Mouse (Mus musculus) forebrain, postnatal 0 days (tissue): ENCODE measurements around the gene Fermt3. TPM values are rescaled to one million over a fixed set of nuclear protein-coding genes. Genes with fewer than 3 reads are reported as not detected.
A peak's percentile ranks its signal among the peaks of the same experiment; 100 is the strongest.

ENCODE experiments used
- ATAC-seq: fragments of 200-750 bp; cut with Nextera tagmentation; 2 replicates; pipeline ENCODE4 v1.8.0; 2017; ENCODE audit warnings: mild to moderate bottlenecking, moderate library complexity
- DNase-seq: peaks from one replicate; pipeline ENCODE4 v3.0.0-alpha.2; 2015
- H3K27ac ChIP-seq: fragments of 300-500 bp; sonication (generic); 2 replicates; pipeline ENCODE4 v1.5.1; 2014; ENCODE audit warnings: low read depth, mild to moderate bottlenecking, antibody characterized with exemption, low read length, moderate library complexity, mixed read lengths
- H3K27me3 ChIP-seq: fragments of 300-500 bp; sonication (generic); 2 replicates; pipeline ENCODE4 v1.6.1; 2014; ENCODE audit warnings: mild to moderate bottlenecking, low read length, mixed read lengths; ENCODE audit not compliant: insufficient read depth
- H3K36me3 ChIP-seq: fragments of 300-500 bp; sonication (generic); 2 replicates; pipeline ENCODE4 v1.6.1; 2014; ENCODE audit warnings: mild to moderate bottlenecking, moderate library complexity; ENCODE audit not compliant: insufficient read depth
- H3K4me1 ChIP-seq: fragments of 300-500 bp; sonication (generic); 2 replicates; pipeline ENCODE4 v1.6.1; 2014; ENCODE audit warnings: antibody characterized with exemption; ENCODE audit not compliant: insufficient read depth
- H3K4me2 ChIP-seq: fragments of 300-500 bp; sonication (generic); 2 replicates; pipeline ENCODE4 v1.6.1; 2014; ENCODE audit warnings: low read depth, mild to moderate bottlenecking, moderate library complexity
- H3K4me3 ChIP-seq: fragments of 300-500 bp; sonication (generic); 2 replicates; pipeline ENCODE4 v1.5.1; 2014; ENCODE audit warnings: low read depth, low read length, mixed read lengths
- H3K9ac ChIP-seq: fragments of 300-500 bp; sonication (generic); 2 replicates; pipeline ENCODE4 v1.6.1; 2014; ENCODE audit warnings: mild to moderate bottlenecking
- H3K9me3 ChIP-seq: fragments of 300-500 bp; sonication (generic); 2 replicates; pipeline ENCODE4 v1.6.1; 2016; ENCODE audit warnings: low read length
- CTCF ChIP-seq: sonication (generic); IDR thresholded peaks from 2 replicates; pipeline ENCODE4 v1.5.1; 2016; ENCODE audit warnings: antibody characterized with exemption, control low read depth, low read depth
- WGBS: fragments of 180-500 bp; shearing (Covaris S2); extraction: QIAGEN DNeasy Blood & Tissue Kit; methylation state at CpG from one replicate; pipeline ENCODE4 v1.1.7; 2014; 5-methylcytosine and 5-hydroxymethylcytosine counted together
- polyA plus RNA-seq: library from polyadenylated mRNA; unstranded; fragments of >200 nt; fragmentation: Nextera tagmentation; extraction: Ambion mirVana; gene quantifications from 2 replicates; pipeline ENCODE4 v1.2.1, GENCODE M21; 2015
- total RNA-seq: library from RNA; depleted of rRNA; stranded (reverse); fragments of >200 nt; gene quantifications from 2 replicates; pipeline ENCODE4 v1.2.3, GENCODE M21; 2014; rRNA removed

Gene Fermt3
- total RNA-seq (4.4 and 6.0 TPM in 2 replicates), polyA plus RNA-seq (2.6 and 3.6 TPM in 2 replicates)

DNA sequence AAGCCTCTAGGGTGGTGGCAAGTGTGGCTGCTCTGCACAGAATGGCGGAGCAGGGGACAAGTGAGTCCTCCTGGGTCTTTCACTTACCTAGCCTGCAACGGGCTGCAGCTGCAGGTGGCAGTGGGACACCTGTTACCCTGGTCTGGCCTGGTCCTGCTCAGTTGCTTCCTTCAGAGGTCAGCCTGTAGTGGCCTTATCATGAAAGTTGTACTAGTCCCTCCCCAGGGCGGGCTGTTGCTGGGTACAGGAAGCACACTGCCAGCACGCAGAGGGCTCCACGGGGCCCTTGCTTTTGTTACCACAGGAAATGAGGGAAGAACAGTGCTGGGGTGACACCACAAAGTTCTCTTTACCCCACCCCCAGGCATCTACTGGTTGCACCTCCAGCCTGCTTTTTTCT is at the start of gene Fermt3:
Fermt3 (minus strand) TSS at position 279 of the 400 bp plus-strand sequence.
- no peak for TF ChIP-seq CTCF
- no peaks in the 10 kb centered on the region for H3K27me3 ChIP-seq
- WGBS = 86% methylated on average over 5 of the region's 5 CpGs
- DNase-seq = no peak
- no peaks in the 10 kb centered on the region for H3K9me3 ChIP-seq
- peaks cover 53% of the 10 kb centered on the region for H3K36me3 ChIP-seq
- no peak for ATAC-seq
- no peak within 1 kb of the TSS for H3K9ac ChIP-seq
- H3K4me2 ChIP-seq = no peak within 1 kb of the TSS
- H3K27ac ChIP-seq = no peak within 1 kb of the TSS
- no peak within 1 kb of the TSS for H3K4me3 ChIP-seq
- no peaks in the 10 kb centered on the region for H3K4me1 ChIP-seq

GRCm38 (mm10) chr19:7068136-7068535 is 48.9 kb upstream of the Fermt3 start:
- Histone ChIP-seq H3K36me3 (no peaks in the 10 kb centered on the region), H3K27me3 (no peaks in the 10 kb centered on the region), H3K9me3 (no peaks in the 10 kb centered on the region), H3K4me3 (0 out of 2 replicates have a peak overlapping the region, but pooled peaks have one; percentile 8), H3K9ac (no peak overlapping the region), H3K4me2 (peak overlapping the region; percentile 35), H3K27ac (no peak overlapping the region), H3K4me1 (peaks cover 23% of the 10 kb centered on the region)
- DNase-seq (peak; percentile 88), ATAC-seq (peak; percentile 68)
- 2% methylated on average over 14 of the region's 14 CpGs for WGBS
- TF ChIP-seq CTCF = peak; percentile 91

GRCm38 (mm10) chr19:7067344-7068050 is 48.2 kb upstream of the Fermt3 start:
- H3K36me3 ChIP-seq = no peaks in the 10 kb centered on the region
- no peak overlapping the region for H3K27ac ChIP-seq
- H3K9ac ChIP-seq = no peak overlapping the region
- no peak for ATAC-seq
- 51% methylated on average over 20 of the region's 20 CpGs for WGBS
- peak overlapping the region; percentile 35; the same call in 1 of the 2 replicates for H3K4me2 ChIP-seq
- peaks cover 23% of the 10 kb centered on the region for H3K4me1 ChIP-seq
- no peaks in the 10 kb centered on the region for H3K9me3 ChIP-seq
- no peak for DNase-seq
- H3K27me3 ChIP-seq = no peaks in the 10 kb centered on the region
- TF ChIP-seq CTCF = no peak
- no peak overlapping the region for H3K4me3 ChIP-seq

DNA sequence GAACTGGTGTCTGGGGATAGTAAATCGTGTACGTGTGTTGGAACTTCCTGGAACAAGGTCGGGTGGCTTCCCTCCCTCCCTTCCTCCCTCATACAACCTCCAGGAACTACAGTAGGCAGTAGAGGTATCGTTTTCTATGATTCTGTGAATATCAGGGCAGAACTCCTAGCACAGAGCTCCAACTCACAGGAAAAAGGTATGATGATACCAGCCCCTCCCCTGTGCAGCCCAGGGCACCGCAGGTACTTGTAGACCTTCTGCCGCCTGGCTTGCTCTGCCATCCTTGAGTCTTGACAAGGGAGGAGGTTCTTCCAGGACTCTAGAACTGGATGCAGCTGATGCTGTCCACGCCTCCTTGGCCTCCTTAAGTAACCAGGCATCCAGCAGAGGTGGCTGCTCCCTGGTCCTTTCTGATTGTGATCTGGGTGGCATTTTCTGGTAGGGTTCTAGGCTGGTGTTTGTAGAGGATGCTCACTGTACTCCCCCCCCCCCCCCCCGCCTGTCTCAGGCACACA is 47.6 kb upstream of the Fermt3 start:
- Histone ChIP-seq H3K27me3 (no peaks in the 10 kb centered on the region), H3K4me1 (peaks cover 23% of the 10 kb centered on the region), H3K4me3 (no peak overlapping the region), H3K9me3 (no peaks in the 10 kb centered on the region), H3K36me3 (no peaks in the 10 kb centered on the region), H3K27ac (no peak overlapping the region), H3K4me2 (no peak overlapping the region), H3K9ac (no peak overlapping the region)
- WGBS = 46% methylated on average over 8 of the region's 8 CpGs
- ATAC-seq = no peak
- DNase-seq = no peak
- no peak for TF ChIP-seq CTCF

GRCm38 (mm10) chr19:7066034-7066827 is 47.0 kb upstream of the Fermt3 start:
- H3K27ac ChIP-seq = no peak overlapping the region

DNA sequence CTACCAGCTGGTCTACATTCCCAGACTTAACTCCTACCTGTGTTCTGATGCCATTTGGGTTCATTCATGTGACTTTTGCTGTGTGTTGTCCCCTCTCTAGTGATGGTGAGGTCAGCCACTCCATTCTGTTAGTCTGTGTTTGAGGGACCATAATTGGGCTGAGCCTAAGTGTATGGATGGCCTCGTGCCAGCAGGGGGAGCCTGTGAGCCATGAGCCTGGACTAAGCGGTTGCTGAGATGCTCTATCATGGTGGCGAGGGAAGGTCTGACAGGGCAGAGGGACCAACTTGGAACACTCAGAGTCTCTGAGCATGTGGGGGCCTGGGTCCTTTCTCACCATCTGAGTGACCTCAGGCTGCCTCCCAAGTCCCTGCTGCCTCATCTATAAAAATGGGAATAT is 45.3 kb upstream of the Fermt3 start:
- DNase-seq (peak; percentile 90), ATAC-seq (peak; percentile 83)
- TF ChIP-seq CTCF = peak; percentile 100
- Histone ChIP-seq H3K9me3 (no peaks in the 10 kb centered on the region), H3K27me3 (no peaks in the 10 kb centered on the region), H3K4me2 (no peak overlapping the region), H3K27ac (no peak overlapping the region), H3K4me3 (no peak overlapping the region), H3K36me3 (no peaks in the 10 kb centered on the region), H3K9ac (no peak overlapping the region), H3K4me1 (peaks cover 19% of the 10 kb centered on the region)
- 2% methylated on average over 3 of the region's 3 CpGs for WGBS

More at GRCm38 (mm10) chr19:7066034-7066827, 47.0 kb upstream of the Fermt3 start:
- H3K9me3 ChIP-seq = no peaks in the 10 kb centered on the region
- peak overlapping the region; percentile 18; the same call in 1 of the 2 replicates for H3K9ac ChIP-seq
- H3K27me3 ChIP-seq = no peaks in the 10 kb centered on the region
- 20% methylated on average over 15 of the region's 15 CpGs for WGBS
- no peak overlapping the region for H3K4me2 ChIP-seq
- H3K36me3 ChIP-seq = no peaks in the 10 kb centered on the region
- DNase-seq = peak; percentile 44
- H3K4me1 ChIP-seq = peaks cover 23% of the 10 kb centered on the region
- no peak for ATAC-seq
- no peak for TF ChIP-seq CTCF
- no peak overlapping the region for H3K4me3 ChIP-seq
